8 mouse cellular contexts compared by ENCODE assay signal in the genomic region with DNA sequence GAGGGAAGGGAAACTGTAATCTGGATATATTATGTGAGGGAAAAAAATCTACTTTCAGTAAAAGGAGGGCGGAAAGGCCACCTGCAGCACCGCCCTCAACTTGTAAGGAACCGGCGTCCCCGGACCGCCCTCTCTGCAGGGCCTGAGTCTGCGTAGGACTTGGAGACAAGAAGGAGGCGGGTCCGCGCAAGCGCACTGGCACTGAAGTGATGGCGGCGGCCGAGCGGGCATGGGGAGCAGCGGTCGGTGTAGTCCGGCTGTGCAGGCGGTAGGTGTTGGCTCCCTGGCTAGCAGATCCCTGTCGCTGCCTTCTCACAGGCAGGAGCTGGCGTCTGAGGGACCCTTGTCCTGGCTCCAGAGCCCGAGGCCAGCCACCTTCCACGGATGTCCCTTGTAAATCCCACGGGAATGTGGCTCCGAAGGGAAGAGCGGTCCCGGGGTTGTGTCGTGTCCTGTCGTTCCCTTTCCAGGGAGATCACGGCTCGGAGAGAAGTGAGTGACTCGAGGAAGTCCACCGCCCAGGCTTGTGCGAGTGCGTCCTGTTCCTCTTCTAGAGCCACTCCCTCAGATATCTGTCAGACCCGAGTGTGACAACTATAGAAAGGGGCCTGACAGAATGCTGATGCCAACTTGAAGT. TPM values are rescaled to one million over a fixed set of nuclear protein-coding genes. Genes with fewer than 3 reads are reported as not detected.
DNase-seq lines count a peak whose midpoint lies in the region; ATAC-seq lines count a peak whose summit lies in the region.

No protein-coding gene starts in this region.

- no peaks in the 10 kb centered on the region for H3K27me3 ChIP-seq in hindbrain, embryonic 11.5 days (ENCODE audit: control insufficient read depth, insufficient read depth, low read length)

- H3K4me3 ChIP-seq in hindbrain, embryonic 11.5 days (ENCODE audit: low read depth, low read length): peak overlapping the region; percentile 59

- peak overlapping the region; percentile 85 for H3K9ac ChIP-seq in hindbrain, embryonic 11.5 days (ENCODE audit: low read depth, low read length)

- H3K27ac ChIP-seq in hindbrain, embryonic 11.5 days (ENCODE audit: low read depth, low read length): 0 out of 2 replicates have a peak overlapping the region, but pooled peaks have one; percentile 17

- H3K4me2 ChIP-seq in hindbrain, embryonic 11.5 days (replicated peaks; ENCODE audit: low read depth, low read length): peak overlapping the region; percentile 52

- under 1% methylated on average over 35 of the region's 36 CpGs for WGBS in hindbrain, embryonic 11.5 days

- no peaks in the 10 kb centered on the region for H3K36me3 ChIP-seq in hindbrain, embryonic 11.5 days (ENCODE audit: control insufficient read depth, insufficient read depth, low read length)

- no peaks in the 10 kb centered on the region for H3K9me3 ChIP-seq in hindbrain, embryonic 11.5 days (ENCODE audit: control insufficient read depth, low read length)

- ATAC-seq in hindbrain, embryonic 11.5 days (ENCODE audit: low FRiP score): peak; percentile 95

- DNase-seq in Muller cell, postnatal 12 days (ENCODE audit: inconsistent ontology term): peak; percentile 94
- DNase-seq in cerebellum, adult 9-11 months: peak; percentile 95
- peak; percentile 89 to 97 for DNase-seq in frontal cortex, adult 2 months (ENCODE audit: extremely low spot score in 1 of 2, low spot score in 1 of 2)
- DNase-seq in hindbrain, embryonic 11.5 days (ENCODE audit: low spot score): peak; percentile 93
- peak; percentile 94 to 95 for DNase-seq in layer of hippocampus, postnatal 10 days (ENCODE audit: low spot score in 2 of 2)
- DNase-seq in lung, postnatal 10 days: peak; percentile 97
- DNase-seq in ovary, postnatal 36 days (ENCODE audit: low spot score): peak; percentile 95
- DNase-seq in thymus, postnatal 25 days: peak; percentile 95

- H3K4me1 ChIP-seq in hindbrain, embryonic 11.5 days (replicated peaks; ENCODE audit: control insufficient read depth, insufficient read depth, low read length): no peaks in the 10 kb centered on the region

RNA-seq across cellular contexts. Expression of a gene that starts 0.8 kb away (rescaled TPM):
- polyA plus RNA-seq in frontal cortex, adult 2 months (2012; rRNA removed): 110 and 130 TPM in 2 replicates
- 95.8 and 102 TPM in 2 replicates for polyA plus RNA-seq in hindbrain, embryonic 11.5 days (2014; fragmentation: Nextera tagmentation; extraction: Ambion mirVana)
- total RNA-seq in layer of hippocampus, postnatal 10 days (2021): 10 to 100 TPM; 59.3 to 63.0 TPM

RNA-seq across cellular contexts. Expression of a gene that starts 32.8 kb away (rescaled TPM):
- polyA plus RNA-seq in frontal cortex, adult 2 months (2012; rRNA removed): 25.5 and 29.4 TPM in 2 replicates
- polyA plus RNA-seq in hindbrain, embryonic 11.5 days (2014; fragmentation: Nextera tagmentation; extraction: Ambion mirVana): 16.9 and 18.1 TPM in 2 replicates
- 10 to 100 TPM; 64.1 to 66.4 TPM for total RNA-seq in layer of hippocampus, postnatal 10 days (2021)

Comparison
In these comparisons a context has a peak if more than half of its experiments do, and no peak if none do; other contexts are left out.
1. Peak in every context shown above with its lines: DNase-seq, ATAC-seq, H3K4me3 ChIP-seq and H3K27ac ChIP-seq.